Mouse (Mus musculus): Measurements from ENCODE around the gene Grtp1. TPM values are rescaled to one million over a fixed set of nuclear protein-coding genes. Genes with fewer than 3 reads are reported as not detected.
A peak's percentile ranks its signal among the peaks of the same experiment; 100 is the strongest.

Gene Grtp1
- total RNA-seq, 2 experiments from 2014 or later = 10.8 to 13.1 TPM

- DNase-seq = peak; percentile 49 to 77
- intact Hi-C loops (cut with DNase I) = loop anchor here (5.0 to 10.0 kb wide), 3 partner anchors 36 to 76 kb away; partner anchors contain the start of gene Lamp1
Observed at GRCm38 (mm10) chr8:13208627-13209355, 8.4 kb upstream of the Grtp1 start.

- no peak for DNase-seq
- intact Hi-C loops (cut with DNase I) = loop anchor here (2.0 to 10.0 kb wide), 4 partner anchors 17 to 74 kb away; partner anchors contain the start of gene Lamp1
Observed at GRCm38 (mm10) chr8:13206290-13206689, 5.9 kb upstream of the Grtp1 start.

GRCm38 (mm10) chr8:13205311-13205710 lies 4.9 kb upstream of the Grtp1 start:
- DNase-seq = no peak
- intact Hi-C loops (cut with DNase I) = loop anchor here (5.0 to 10.0 kb wide), 3 partner anchors 33 to 73 kb away; partner anchors contain the start of gene Lamp1

- intact Hi-C loops (cut with DNase I) = loop anchor here (5.0 to 10.0 kb wide), 4 partner anchors 32 to 227 kb away; partner anchors contain the start of gene Lamp1
- DNase-seq = no peak
Observed at GRCm38 (mm10) chr8:13204371-13205140, 4.1 kb upstream of the Grtp1 start.

GRCm38 (mm10) chr8:13203472-13203871 lies 3.1 kb upstream of the Grtp1 start:
- DNase-seq = no peak
- intact Hi-C loops (cut with DNase I) = loop anchor here (5.0 to 10.0 kb wide), 2 partner anchors 49 to 226 kb away; partner anchors contain the start of gene Lamp1

GRCm38 (mm10) chr8:13202806-13203205 lies 2.4 kb upstream of the Grtp1 start:
- intact Hi-C loops (cut with DNase I) = loop anchor here (5.0 to 10.0 kb wide), 2 partner anchors 48 to 226 kb away; partner anchors contain the start of gene Lamp1
- DNase-seq = no peak

GRCm38 (mm10) chr8:13202041-13202440 lies 1.6 kb upstream of the Grtp1 start:
- intact Hi-C loops (cut with DNase I) = loop anchor here (5.0 to 10.0 kb wide), 2 partner anchors 47 to 225 kb away; partner anchors contain the start of gene Lamp1
- no peak for DNase-seq

- no peak for DNase-seq
- intact Hi-C loops (cut with DNase I) = loop anchor here (5.0 to 10.0 kb wide), 2 partner anchors 46 to 224 kb away; partner anchors contain the start of gene Lamp1
Observed at GRCm38 (mm10) chr8:13201013-13201334, 554 bp upstream of the Grtp1 start.

GRCm38 (mm10) chr8:13199385-13200061 lies 897 bp downstream of the Grtp1 start:
- intact Hi-C loops (cut with DNase I) = loop anchor here (5.0 to 10.0 kb wide), 2 partner anchors 45 to 222 kb away; partner anchors contain the start of gene Lamp1
- no peak for DNase-seq

GRCm38 (mm10) chr8:13197493-13197892 lies 2.9 kb downstream of the Grtp1 start:
- intact Hi-C loops (cut with DNase I) = no loop called here
- no peak for DNase-seq

- no peak for DNase-seq
- intact Hi-C loops (cut with DNase I) = no loop called here
Observed at GRCm38 (mm10) chr8:13194818-13195217, 5.6 kb downstream of the Grtp1 start.

GRCm38 (mm10) chr8:13190235-13190634 lies 10.2 kb downstream of the Grtp1 start:
- intact Hi-C loops (cut with DNase I) = no loop called here
- no peak for DNase-seq

GRCm38 (mm10) chr8:13188857-13189256 lies 11.6 kb downstream of the Grtp1 start:
- intact Hi-C loops (cut with DNase I) = loop anchor here (2.0 kb wide), 1 partner anchor 18 kb away; no protein-coding TSS in a partner anchor
- no peak for DNase-seq

GRCm38 (mm10) chr8:13188052-13188555 lies 12.3 kb downstream of the Grtp1 start:
- intact Hi-C loops (cut with DNase I) = loop anchor here (2.0 kb wide), 1 partner anchor 19 kb away; no protein-coding TSS in a partner anchor
- no peak for DNase-seq

- intact Hi-C loops (cut with DNase I) = loop anchor here (2.0 kb wide), 1 partner anchor 19 kb away; no protein-coding TSS in a partner anchor
- DNase-seq = no peak
Observed at GRCm38 (mm10) chr8:13187638-13188037, 12.8 kb downstream of the Grtp1 start.

- no peak for DNase-seq
- intact Hi-C loops (cut with DNase I) = no loop called here
Observed at GRCm38 (mm10) chr8:13187229-13187628, 13.2 kb downstream of the Grtp1 start.

- intact Hi-C loops (cut with DNase I) = no loop called here
- no peak for DNase-seq
Observed at GRCm38 (mm10) chr8:13186819-13187218, 13.6 kb downstream of the Grtp1 start.

- intact Hi-C loops (cut with DNase I) = no loop called here
- DNase-seq = no peak
Observed at GRCm38 (mm10) chr8:13181691-13181976, 18.8 kb downstream of the Grtp1 start.

- DNase-seq = no peak
- intact Hi-C loops (cut with DNase I) = no loop called here
Observed at GRCm38 (mm10) chr8:13180911-13181690, 19.3 kb downstream of the Grtp1 start.

GRCm38 (mm10) chr8:13180408-13180807 lies 20.0 kb downstream of the Grtp1 start:
- intact Hi-C loops (cut with DNase I) = no loop called here

More at GRCm38 (mm10) chr8:13180408-13180807, 20.0 kb downstream of the Grtp1 start:
- no peak for DNase-seq

All from gastrocnemius, postnatal 36 days (tissue).